Mouse (Mus musculus): ENCODE data around the gene Trim8. TPM values are rescaled to one million over a fixed set of nuclear protein-coding genes. Genes with fewer than 3 reads are reported as not detected.

Trim8 gene
- 10 to 100 TPM; 20.1 to 23.1 TPM for total RNA-seq (2021)
- long read RNA-seq, experiment 1, transcript Trim8-201 (6 exons, 3,580 nt): major isoform, 39 of 48 reads
- long read RNA-seq, experiment 1, partial matches to known transcripts: 4 of 48 reads
- long read RNA-seq, experiment 1, other reads (novel, unspliced or antisense): 5 of 48 reads
- long read RNA-seq, experiment 2, transcript Trim8-201 (6 exons, 3,580 nt): major isoform, 46 of 50 reads
- long read RNA-seq, experiment 2, partial matches to known transcripts: 0 of 50 reads
- long read RNA-seq, experiment 2, other reads (novel, unspliced or antisense): 4 of 50 reads

DNA sequence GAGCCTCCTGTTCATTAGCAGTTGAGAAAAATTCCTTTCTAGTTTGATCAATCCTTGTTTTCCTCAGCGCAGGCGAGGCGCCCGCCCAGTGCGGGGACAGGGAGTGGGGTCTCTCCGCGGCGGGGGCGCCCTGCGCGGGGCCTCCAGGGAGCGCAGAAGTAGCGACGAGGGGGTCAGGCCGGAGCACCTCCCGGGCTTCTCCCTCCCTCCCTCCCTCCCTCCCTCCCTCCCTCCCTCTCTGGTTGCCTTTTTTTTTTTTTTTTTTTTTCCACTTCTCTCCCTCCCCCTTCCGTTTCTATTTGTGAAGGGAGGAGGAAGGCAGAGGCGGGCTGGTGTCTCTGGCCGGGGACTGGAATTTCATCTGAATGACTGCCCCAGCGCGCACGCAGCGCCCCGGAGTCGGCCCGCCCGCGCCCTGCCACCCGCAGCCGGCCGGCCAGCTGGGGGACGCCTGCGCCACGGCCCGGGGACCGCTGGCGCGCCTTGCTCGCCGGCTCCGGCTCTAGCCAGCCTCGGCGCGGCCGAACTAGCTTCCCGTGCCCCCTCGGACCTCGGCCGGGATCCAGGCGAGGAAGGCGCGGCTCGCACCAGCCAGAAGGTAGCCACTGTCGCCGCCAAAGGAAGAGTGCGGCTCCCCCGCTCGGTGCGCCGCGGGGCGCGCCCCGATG lies at the start of gene Trim8:
TSS of gene Trim8 (plus strand) at position 302 of the 668 bp plus-strand sequence.
- DNase-seq: peak; percentile 86
- intact Hi-C loops (cut with DNase I; ENCODE audit: low total_unique reads): no loop called here

DNA sequence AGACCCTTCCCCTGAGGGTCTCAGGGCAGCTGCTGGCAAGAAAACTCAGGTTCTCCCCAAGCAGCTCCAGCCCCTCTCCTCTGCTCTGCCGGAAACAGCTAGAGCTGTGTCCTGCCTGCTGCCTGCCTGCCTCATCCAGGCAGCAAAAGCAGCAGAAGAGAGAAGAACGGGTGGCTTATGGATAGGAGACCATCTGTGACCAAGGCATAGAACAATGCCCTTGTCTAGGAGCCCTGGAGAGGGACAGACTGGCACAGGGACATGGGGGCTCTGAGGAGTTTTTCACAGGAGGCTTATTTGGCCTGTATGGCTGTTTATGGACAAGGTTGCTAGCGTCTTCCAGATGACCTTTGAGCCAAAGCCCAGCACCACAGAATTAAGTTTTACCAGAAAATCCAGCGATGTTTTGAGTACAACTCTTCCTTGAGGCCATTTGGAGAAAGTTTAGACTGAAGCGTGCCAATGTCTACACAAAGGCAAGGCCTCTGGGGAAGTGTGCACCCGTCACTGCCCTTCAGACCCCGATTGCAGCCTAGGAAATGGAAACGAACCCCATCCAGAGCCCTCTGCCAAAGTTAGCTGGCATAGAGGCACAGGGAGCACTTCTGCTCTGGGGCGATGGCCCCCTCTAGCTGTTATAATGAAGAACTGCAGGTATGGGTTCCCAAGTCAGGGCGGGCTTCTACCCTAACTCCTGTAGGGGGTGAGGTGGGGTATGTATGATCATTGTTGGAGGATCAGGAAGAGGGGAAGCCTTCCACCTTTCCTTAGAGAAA lies 49.3 kb upstream of the Trim8 start:
- peak; percentile 60 for DNase-seq
- intact Hi-C loops (cut with DNase I; ENCODE audit: low total_unique reads): no loop called here

DNA sequence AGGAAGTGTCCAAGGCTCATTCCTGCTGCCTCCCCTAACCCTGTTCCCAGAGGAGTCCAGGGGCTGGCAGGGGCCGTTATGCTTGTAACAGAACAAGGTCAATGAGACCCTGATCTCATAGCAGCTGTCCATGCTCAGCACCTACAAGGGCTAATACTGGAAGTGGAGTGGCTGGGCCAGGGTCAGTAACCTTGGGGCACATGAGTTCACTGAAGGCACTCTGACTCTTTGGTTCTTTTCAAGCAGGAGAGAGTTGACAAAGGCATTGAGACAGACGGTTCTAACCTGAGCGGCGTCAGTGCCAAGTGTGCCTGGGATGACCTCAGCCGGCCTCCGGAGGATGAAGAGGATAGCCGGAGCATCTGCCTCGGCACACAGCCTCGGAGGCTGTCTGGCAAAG lies 48.6 kb upstream of the Trim8 start:
- intact Hi-C loops (cut with DNase I; ENCODE audit: low total_unique reads): no loop called here
- no peak for DNase-seq

DNA sequence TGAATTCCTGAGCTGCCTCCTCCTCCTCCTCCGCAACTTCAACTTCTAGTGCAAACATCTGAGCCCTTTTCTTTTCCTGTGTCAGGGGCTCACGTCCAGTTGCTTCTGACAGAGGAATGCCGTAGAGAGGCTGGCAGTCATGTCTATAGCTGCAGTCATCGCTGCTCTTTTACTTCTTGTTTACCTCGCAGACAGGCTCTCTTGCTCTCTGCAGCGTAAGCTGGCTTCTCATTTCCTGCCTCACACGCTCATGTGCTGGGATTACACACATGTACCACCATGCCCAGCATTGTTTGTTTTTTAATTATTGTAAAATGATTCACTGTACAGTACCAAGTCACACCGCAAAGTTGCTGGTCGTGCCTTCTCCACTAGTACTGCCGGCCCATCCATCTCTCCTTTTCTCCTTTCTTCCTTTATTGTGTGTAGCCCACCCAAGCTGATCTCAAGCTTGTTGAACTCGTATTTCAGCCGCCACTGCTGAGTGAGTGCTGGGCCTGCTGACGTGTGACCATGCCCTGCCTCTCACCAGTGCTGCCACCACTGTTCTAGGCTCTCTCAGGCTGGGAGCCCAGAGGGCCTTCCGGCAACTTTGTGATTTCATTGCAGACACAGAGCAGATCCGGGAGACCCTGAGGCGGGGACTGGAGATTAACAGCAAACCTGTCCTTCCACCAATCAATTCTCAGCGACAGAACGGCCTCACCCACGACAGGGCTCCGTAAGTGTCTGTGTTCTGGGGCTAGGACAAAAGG lies 47.2 kb upstream of the Trim8 start:
- intact Hi-C loops (cut with DNase I; ENCODE audit: low total_unique reads): no loop called here
- DNase-seq: no peak

DNA sequence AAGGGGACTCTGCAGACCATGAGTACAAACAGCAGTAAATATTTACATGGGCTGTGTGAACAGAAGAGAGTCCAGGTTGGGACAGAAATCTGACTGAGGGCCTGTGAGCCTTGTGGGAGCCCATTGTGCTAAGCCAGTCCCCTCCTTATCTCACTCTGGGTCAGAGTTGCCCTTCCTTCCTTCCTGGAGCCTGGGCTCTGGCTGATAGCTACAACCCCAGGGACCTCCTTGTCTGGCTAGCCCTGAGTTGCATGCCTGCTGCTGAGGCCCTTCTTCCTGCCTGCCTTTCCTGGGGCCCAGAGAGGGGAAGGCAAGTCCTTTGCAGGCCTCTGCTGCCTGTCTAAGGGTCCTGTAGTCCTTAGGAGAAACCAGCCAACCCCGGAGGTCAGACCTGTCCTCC lies 46.5 kb upstream of the Trim8 start:
- intact Hi-C loops (cut with DNase I; ENCODE audit: low total_unique reads): no loop called here
- no peak for DNase-seq

DNA sequence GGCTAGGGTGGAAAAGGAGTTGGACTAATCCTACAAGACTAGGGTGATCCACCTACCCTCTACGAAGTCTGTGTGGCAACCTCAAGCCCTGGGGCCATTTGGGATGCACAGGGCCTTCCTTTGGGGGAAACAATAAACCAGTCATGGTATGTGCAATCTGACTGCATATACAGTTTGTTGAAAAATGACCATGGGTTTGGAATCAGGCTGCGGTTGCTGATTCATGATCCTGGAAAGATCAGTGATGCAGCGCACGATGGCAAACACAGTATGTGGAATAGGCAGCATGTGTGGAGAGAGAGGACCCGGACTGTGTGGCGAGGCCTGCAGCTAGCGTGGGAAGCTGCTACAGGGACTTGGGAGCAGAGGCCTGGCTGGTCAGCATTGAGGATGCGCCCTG lies 45.9 kb upstream of the Trim8 start:
- no peak for DNase-seq
- intact Hi-C loops (cut with DNase I; ENCODE audit: low total_unique reads): no loop called here

DNA sequence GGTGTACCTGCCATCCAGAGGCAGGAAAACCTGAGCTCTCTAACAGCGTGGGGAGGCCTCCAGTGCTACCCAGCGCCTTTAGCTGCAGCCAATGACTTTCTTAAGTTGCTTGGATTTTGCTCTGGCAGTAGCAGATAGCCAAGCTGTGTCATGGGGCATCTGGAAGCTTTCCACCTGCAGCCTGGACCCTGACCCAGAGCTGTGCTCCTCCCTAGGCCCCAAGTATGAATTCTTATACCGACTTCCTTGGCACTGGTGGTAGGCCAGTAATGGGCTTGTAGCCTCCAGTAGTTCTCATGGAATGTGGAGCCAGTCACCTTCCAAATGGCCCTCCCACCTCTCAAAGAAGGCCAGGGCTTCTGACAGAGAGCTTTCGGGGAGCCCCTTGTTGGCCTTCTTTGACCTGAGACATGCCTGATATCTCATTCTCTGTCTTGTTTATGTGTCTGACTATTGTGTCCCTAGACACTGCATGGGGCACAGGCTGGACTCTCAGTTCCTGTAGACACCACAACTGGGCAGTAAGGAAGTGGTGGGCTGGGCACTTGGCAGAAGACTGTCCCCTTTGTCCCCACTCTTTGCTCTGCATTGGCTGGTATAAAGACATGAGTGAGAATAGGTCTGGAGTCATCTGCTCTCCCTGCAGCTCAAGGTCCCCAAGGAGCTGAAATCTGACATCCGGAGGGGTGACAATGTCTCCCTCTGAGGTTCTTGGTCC lies 45.3 kb upstream of the Trim8 start:
- DNase-seq: no peak
- intact Hi-C loops (cut with DNase I; ENCODE audit: low total_unique reads): no loop called here

DNA sequence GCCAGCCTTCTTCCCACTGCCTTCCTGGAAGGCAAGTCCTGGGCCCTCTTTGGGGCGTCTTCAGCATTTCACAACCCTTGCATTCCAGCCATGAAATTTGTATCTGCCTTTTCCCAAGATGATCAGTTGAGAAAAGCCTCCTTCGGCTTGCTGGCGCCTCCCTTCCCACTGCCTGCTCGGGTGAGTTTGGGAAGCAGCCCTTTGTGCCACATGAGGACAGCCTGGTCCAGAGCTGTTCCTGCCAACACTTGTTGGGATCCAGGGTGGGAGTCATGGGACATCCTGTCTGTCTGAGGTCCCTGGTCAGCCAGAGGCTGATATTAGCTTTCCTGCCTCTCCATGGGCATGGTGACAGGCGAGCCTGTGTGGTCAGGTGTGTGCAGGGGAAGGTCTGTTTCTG lies 43.7 kb upstream of the Trim8 start:
- intact Hi-C loops (cut with DNase I; ENCODE audit: low total_unique reads): no loop called here
- no peak for DNase-seq

DNA sequence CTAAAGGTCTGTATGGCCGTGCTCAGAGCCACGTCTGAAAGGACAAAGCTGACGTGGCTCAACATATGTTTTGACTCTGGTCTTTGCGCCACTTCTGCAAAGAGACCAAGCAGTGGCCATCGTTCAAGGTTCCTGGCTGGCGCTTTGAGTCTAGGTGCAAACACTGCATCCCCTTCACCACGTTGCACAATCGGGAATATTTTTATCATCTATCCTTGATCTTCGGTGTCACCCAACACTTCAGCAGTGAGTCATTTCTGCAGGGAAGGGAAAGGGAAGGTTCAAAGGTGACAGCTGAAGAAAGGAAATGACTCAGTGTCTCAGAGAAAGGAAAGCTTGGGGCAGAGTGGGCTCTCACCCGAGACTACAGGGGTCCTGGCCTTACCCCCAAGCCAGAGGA lies 42.2 kb upstream of the Trim8 start:
- intact Hi-C loops (cut with DNase I; ENCODE audit: low total_unique reads): no loop called here
- no peak for DNase-seq

DNA sequence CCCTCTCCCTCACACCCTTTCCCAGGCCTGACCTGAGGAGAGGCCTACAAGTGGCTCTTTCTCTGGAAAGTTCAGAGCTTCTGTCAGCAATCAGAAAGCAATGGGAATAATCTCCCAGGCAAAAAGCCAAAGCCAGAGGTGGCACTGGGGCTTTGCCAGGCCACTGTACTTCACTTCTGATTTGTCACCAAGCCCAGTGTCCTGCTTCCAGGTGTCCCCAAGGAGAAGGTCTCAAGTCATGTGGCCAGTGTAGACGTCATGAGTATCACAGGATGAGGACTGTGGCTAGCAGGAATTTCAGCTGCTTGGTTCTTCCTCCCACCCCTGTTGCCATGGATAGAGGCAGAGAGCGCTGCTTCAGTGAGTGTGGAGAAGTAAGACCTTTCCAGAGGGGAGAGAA lies 41.6 kb upstream of the Trim8 start:
- DNase-seq: no peak
- intact Hi-C loops (cut with DNase I; ENCODE audit: low total_unique reads): no loop called here

DNA sequence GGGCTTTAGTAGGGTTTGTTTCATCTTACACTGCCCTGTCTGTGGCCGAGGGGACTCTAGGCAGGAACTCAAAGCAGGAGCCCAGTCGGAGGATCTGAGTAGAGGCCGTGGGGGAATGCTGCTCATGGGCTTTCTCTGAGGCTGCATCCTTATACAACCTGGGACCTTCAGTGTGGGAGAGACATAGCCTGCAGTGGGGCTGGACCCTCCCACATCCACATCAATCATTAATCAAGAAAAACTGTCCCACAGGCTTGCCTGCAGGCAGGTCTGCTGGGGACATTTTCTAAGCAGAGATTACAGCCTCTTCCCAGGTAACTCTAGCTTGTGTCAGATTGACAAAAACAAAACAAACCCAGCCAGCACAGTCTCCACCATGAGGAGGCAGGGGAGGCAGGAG lies 38.9 kb upstream of the Trim8 start:
- DNase-seq: no peak
- intact Hi-C loops (cut with DNase I; ENCODE audit: low total_unique reads): no loop called here

DNA sequence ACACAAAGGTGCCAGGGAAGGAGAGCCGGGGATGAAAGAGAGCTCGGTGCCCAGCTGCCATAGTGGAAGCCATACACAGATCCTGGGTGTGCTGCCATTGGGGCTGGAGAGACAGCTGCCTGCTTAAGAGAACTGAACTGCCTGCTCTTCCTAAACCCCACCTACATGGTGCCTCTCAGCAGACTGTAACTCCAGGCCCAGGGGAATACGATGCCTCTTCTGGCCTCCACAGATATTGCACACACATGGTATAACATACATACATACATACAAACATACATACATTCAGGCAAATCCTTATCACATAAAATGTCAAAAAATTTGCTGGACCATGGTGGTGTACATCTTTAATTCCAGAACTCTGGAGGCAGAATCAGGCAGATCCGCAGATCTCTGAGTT lies 38.1 kb upstream of the Trim8 start:
- no peak for DNase-seq
- intact Hi-C loops (cut with DNase I; ENCODE audit: low total_unique reads): no loop called here

DNA sequence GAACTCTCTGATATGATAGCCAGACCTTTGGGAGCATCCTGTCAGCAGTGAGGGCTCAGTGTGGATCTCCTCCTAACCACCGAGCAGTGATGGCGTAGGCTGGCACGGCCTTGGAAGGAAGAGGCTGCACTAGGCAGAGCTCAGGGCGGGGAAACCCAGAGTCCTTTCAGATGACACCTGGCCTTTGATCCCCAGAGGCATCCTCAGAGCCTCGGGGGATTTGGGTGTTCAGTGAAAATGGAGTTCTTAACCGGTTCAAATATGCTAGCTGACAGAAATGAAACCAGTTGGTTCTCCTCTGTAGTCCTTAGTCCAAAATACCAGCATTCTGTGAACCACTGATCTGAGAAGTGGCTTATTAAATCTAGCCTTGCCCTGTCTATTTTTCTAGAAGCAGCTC lies 35.3 kb upstream of the Trim8 start:
- intact Hi-C loops (cut with DNase I; ENCODE audit: low total_unique reads): no loop called here
- DNase-seq: no peak

DNA sequence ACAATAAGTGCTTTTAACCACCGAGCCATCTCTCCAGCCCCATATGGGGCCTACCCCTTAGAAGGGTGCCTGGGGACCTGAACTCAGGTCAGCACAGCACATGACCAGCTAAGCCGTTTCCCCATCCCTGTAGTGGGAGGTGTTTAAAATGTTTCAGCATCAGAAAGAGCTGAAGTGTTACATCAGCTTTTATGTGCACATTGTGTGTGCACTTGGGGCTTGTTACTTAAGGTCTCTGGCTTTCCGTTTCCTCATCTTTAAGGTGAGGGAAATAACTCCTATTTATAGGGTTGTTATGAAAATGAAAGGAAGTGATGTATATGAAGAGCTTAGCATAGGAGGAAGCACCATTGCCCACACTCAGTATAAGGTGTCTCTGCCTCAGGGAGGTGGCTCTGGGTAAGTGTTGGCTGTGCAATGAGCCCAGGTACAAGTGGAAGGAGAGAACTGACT lies 34.4 kb upstream of the Trim8 start:
- no peak for DNase-seq
- intact Hi-C loops (cut with DNase I; ENCODE audit: low total_unique reads): no loop called here

DNA sequence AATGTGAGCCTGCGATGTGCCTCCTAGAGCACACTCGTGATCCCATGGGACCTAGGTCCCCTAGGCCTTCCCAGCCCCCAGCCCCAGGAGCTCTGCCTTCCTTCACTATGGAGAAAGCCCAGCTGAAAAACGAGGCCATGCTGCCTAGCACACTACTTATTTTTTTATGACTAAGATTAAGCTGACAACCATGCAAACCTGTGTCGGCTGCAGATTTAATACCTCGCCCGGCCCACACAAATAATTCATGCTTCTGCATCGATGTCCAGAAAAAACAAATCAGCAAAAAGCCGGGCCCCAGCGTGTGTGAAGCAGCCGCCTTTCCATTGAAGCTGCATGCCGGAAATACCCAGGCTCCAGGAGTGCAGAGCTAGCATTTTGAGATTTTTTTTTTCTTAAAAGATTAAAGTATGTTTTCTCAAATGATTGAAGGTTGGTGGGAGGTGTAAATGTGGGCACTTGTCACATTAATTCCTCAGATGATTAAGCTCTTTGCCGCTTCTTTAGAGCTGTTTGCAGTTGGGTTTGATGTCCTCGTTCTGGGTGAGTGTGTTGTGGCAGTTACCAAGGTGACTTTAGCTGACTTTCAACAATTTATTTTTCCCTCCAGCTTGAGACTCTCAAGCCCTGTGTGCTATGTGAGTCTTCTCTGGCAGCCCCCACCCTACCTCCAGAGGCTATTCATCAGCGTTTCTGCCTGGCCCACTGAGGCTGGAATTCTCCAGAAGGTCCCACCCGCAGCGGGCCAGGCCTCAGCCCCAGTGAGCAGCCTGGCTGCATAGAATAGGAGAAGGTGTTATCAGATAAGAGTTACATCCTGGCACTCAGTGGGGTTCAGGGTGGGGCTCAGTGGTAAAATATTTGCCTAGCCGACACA lies 30.9 kb upstream of the Trim8 start:
- DNase-seq: no peak

DNA sequence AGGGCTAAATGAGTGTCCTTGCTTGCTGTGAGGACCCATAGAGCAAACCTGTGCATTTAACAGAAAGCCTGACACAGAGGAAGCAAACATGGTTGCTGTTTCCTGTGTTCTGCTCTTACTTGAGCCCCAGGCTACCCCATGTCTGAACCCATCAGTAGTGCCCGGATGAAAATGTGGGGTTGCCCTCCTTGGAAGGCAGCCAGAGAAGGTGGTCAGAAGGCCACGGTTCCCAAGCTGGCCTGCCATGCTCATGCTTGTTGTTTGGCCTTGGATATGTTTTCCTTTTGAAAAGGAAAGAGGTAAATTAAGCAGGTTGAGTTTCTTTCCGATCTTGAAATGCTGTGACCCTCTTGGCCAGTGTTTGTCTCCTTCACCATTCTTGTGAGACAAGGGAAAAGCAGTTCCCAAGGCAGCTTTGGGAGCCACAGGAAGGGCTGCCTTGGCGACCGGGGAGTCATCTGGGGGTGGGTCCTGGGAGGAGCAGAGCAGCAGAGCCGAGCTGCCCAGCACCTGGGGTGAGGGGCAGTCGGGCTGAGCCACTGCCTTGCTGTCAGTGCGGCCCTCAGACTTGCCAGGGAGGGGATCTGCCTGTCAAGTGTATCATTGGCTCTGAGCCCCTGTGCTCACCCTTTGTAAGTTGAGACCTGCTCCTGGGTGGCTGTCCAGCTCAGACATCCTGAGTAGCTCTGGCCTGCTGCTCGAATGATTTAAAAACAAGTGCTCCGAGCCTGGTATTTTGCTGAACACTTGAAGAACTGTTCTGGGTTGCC lies 30.0 kb upstream of the Trim8 start:
- intact Hi-C loops (cut with DNase I; ENCODE audit: low total_unique reads): no loop called here
- DNase-seq: no peak

More for the DNA sequence above, 30.9 kb upstream of the Trim8 start:
- intact Hi-C loops (cut with DNase I; ENCODE audit: low total_unique reads): no loop called here

DNA sequence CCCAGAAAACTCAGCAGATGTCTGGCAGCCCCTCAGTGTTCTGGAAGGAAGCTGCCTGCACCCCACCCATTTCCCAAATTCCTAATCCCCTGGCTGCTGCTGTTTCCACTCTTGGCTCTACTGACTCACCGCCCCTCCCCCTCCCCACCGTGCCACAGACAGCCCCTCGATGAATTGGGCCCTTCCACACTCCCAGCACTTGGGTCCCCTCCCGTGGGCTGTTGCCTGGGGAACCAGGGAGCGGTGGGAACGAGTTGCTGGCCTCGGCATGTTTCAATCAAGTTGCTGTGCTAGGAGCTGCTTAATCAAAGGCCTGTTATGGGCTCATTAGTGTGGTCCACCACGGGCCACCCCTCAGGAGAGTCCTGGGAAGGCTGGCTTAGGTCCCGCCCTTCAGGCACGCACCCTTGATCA lies 24.1 kb upstream of the Trim8 start:
- intact Hi-C loops (cut with DNase I; ENCODE audit: low total_unique reads): no loop called here
- peak; percentile 50 for DNase-seq

DNA sequence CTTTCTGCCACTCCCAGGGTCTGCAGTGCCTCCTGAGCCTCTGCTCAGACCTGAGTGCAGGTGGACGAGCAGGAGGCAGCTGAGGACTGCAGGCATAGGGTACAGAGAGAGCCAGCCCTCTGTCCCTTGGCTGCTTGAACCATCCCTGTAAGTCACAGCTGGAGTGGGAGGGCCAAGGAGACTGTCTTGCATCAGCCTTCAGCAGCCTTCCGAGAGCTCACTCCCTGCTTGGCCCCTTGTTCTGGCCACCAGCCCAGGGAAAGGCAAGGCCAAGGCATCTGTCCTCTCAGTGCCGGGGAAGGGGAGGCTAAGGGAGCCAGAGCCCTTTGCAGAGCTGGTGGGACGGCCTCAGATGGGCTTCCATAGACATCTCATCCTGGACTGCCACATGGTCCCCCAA lies 23.3 kb upstream of the Trim8 start:
- intact Hi-C loops (cut with DNase I; ENCODE audit: low total_unique reads): no loop called here
- peak; percentile 81 for DNase-seq
